Mouse (Mus musculus) B cell, adult 67 days (primary cell): Measurements from ENCODE around the gene Gp9. TPM values are rescaled to one million over a fixed set of nuclear protein-coding genes. Genes with fewer than 3 reads are reported as not detected.

Experiments
- total RNA-seq, 2 experiments: library from RNA; stranded (reverse); gene quantifications; 4 replicates each; pipeline ENCODE4 v1.2.4; 2023

Gene Gp9
- total RNA-seq, result not detected

GRCm38 (mm10) chr6:87777842-87778241, at the start of gene Gp9:
Gp9 (plus strand) TSS chr6:87778072.

GRCm38 (mm10) chr6:87730591-87731462, 47.0 kb upstream of the Gp9 start, which contains the start of gene Efcc1:
Efcc1 (plus strand) TSS chr6:87730869.

GRCm38 (mm10) chr6:87811675-87812338, 33.9 kb downstream of the Gp9 start, which contains the start of gene Rab43:
Rab43 (minus strand) TSS chr6:87812164.

Other genes starting within 250 kb of the Gp9 start
- gene Arhgap25, start 244.8 kb upstream of the Gp9 start, total RNA-seq, result 100 to 1,000 TPM; 163 to 165 TPM
- gene Prokr1, start 187.3 kb upstream of the Gp9 start, total RNA-seq, result under 1 TPM in 1 of 2 experiments, not detected in 1; 0.35 TPM
- gene Aplf, start 105.9 kb upstream of the Gp9 start, total RNA-seq, result 1 to 10 TPM; 7.0 to 7.1 TPM
- not detected for gene Efcc1, start 47.2 kb upstream of the Gp9 start, total RNA-seq
- 10 to 100 TPM; 52.1 to 62.9 TPM for gene Rab43, start 34.1 kb downstream of the Gp9 start, total RNA-seq
- 1 to 10 TPM; 2.7 to 4.4 TPM for gene Gm45140, start 57.7 kb downstream of the Gp9 start, total RNA-seq
- 10 to 100 TPM; 93.5 to 99.4 TPM for gene Isy1, start 60.7 kb downstream of the Gp9 start, total RNA-seq
- gene Cnbp, start 73.0 kb downstream of the Gp9 start, total RNA-seq, result 100 to 1,000 TPM; 581 to 583 TPM
- 100 to 1,000 TPM; 149 to 152 TPM for gene Copg1, start 109.7 kb downstream of the Gp9 start, total RNA-seq
- gene Hmces, start 135.9 kb downstream of the Gp9 start, total RNA-seq, result 100 to 1,000 TPM in 1 of 2 experiments, 10 to 100 TPM in 1; 97.8 to 121 TPM
- gene H1fx, start 203.6 kb downstream of the Gp9 start, total RNA-seq, result 1 to 10 TPM in 1 of 2 experiments, under 1 TPM in 1; 0.77 to 1.7 TPM